In genomic region chr13:81232839-81233238, GRCm38 (mm10) we compare ENCODE assay signal across 11 mouse cellular contexts.
DNase-seq lines count a peak whose midpoint lies in the region; ATAC-seq lines count a peak whose summit lies in the region.
"Had no signal": no experiment of that assay in that cellular context is flagged by ENCODE, and none has a peak within 500 bp of the region (broad histone marks: within the 10 kb centered on the region; RNA-seq: fewer than 3 reads in every experiment).

No protein-coding gene starts in this region.

- ATAC-seq in megakaryocyte progenitor cell, adult 5-6 weeks (replicated peaks; ENCODE audit: poor library complexity), result peak; percentile 53
- ATAC-seq: forebrain, postnatal 0 days had no signal

- intact Hi-C loops in left cerebral cortex, postnatal 4 days (cut with DNase I), result no loop called here

- DNase-seq in left cerebral cortex, postnatal 4 days, result peak; percentile 2
- DNase-seq in left cerebral cortex, adult 9 months (ENCODE audit: low spot score in 2 of 2), result no peak
- peak; percentile 74 for DNase-seq in adrenal gland, adult 2 months
- peak; percentile 40 for DNase-seq in kidney, adult 9 months
- DNase-seq in heart, adult 18-20 months, result no peak
- no peak for DNase-seq in spleen, postnatal 10 days (ENCODE audit: low spot score in 2 of 2)
- no peak for DNase-seq in cerebellum, adult 11 months
- DNase-seq: embryo, embryonic 11 days; forebrain, postnatal 0 days; heart, postnatal 10 days had no signal

Comparison
In these comparisons a context has a peak if more than half of its experiments do, and no peak if none do; other contexts are left out.
1. DNase-seq: peak in left cerebral cortex, postnatal 4 days (single experiment), adrenal gland, adult 2 months (single experiment) and kidney, adult 9 months (single experiment); none in left cerebral cortex, adult 9 months (0 of 2), heart, adult 18-20 months (0 of 2), spleen, postnatal 10 days (0 of 2) and cerebellum, adult 11 months (single experiment).